Mouse (Mus musculus) hindbrain, embryonic 15.5 days (tissue): ENCODE data around the gene Vps13d. TPM values are rescaled to one million over a fixed set of nuclear protein-coding genes. Genes with fewer than 3 reads are reported as not detected.

ENCODE experiments used
- ATAC-seq: fragments of 200-750 bp; cut with Nextera tagmentation; 2 replicates; pipeline ENCODE4 v1.8.0; 2017; ENCODE audit warnings: low read depth, moderate number of reproducible peaks, moderate TSS enrichment; ENCODE audit not compliant: low FRiP score
- H3K27ac ChIP-seq: fragments of 300-500 bp; sonication (generic); replicated peaks from 2 replicates; pipeline ENCODE4 v1.5.1; 2015; ENCODE audit warnings: mild to moderate bottlenecking, inconsistent platforms
- H3K27me3 ChIP-seq: fragments of 300-500 bp; sonication (generic); 2 replicates; pipeline ENCODE4 v1.6.1; 2015; ENCODE audit warnings: control low read depth, inconsistent platforms
- H3K36me3 ChIP-seq: fragments of 300-500 bp; sonication (generic); 2 replicates; pipeline ENCODE4 v1.6.1; 2015; ENCODE audit warnings: control low read depth, inconsistent platforms
- H3K4me1 ChIP-seq: fragments of 300-500 bp; sonication (generic); replicated peaks from 2 replicates; pipeline ENCODE4 v1.6.1; 2015; ENCODE audit warnings: control low read depth, inconsistent platforms
- H3K4me2 ChIP-seq: fragments of 300-500 bp; sonication (generic); 2 replicates; pipeline ENCODE4 v1.6.1; 2015; ENCODE audit warnings: moderate library complexity, mild to moderate bottlenecking, inconsistent platforms
- H3K4me3 ChIP-seq: fragments of 300-500 bp; sonication (generic); 2 replicates; pipeline ENCODE4 v1.5.1; 2015; ENCODE audit warnings: mild to moderate bottlenecking, inconsistent platforms
- H3K9ac ChIP-seq: fragments of 300-500 bp; sonication (generic); 2 replicates; pipeline ENCODE4 v1.6.1; 2015; ENCODE audit warnings: inconsistent platforms
- H3K9me3 ChIP-seq: fragments of 300-500 bp; sonication (generic); 2 replicates; pipeline ENCODE4 v1.6.1; 2016; ENCODE audit warnings: control low read depth, inconsistent platforms
- WGBS: fragments of 180-500 bp; shearing (Covaris S2); methylation state at CpG from one replicate; pipeline ENCODE4 v1.1.7; 2015; 5-methylcytosine and 5-hydroxymethylcytosine counted together
- polyA plus RNA-seq: library from polyadenylated mRNA; unstranded; fragments of >200 nt; fragmentation: Nextera tagmentation; extraction: Ambion mirVana; gene quantifications from 2 replicates; pipeline ENCODE4 v1.2.1, GENCODE M21; 2015

Gene Vps13d
- polyA plus RNA-seq, 1 experiment from 2014 or later: 10.2 TPM

- Histone ChIP-seq H3K9me3 (no peaks in the 10 kb centered on the region), H3K36me3 (no peaks in the 10 kb centered on the region), H3K9ac (no peak overlapping the region), H3K4me1 (no peaks in the 10 kb centered on the region), H3K27me3 (no peaks in the 10 kb centered on the region), H3K4me2 (no peak overlapping the region), H3K4me3 (no peak overlapping the region), H3K27ac (no peak overlapping the region)
- no peak for ATAC-seq
- 77% methylated on average over 6 of the region's 6 CpGs for WGBS
Measured at GRCm38 (mm10) chr4:144969030-144969429, 225.8 kb downstream of the Vps13d start.

DNA sequence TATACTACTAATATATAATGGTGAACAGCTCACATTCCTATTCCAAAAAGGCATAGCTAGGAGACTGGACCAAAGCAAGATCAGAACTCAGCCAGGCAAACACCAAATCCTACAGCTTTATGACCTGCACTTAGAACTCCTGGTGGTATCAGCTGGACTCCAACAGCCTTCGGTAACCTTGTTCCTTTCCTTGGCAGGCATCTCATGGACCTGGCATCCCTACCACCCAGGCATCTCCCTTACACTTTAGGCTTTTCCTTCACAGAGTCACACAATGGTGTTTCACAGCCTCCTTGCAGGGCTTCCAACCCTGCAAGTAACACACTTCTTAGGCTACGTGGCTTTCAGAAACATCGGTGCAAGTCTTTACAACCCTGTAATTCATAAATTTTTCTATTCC, 226.4 kb downstream of the Vps13d start:
- no peak overlapping the region for H3K4me2 ChIP-seq
- H3K4me3 ChIP-seq: no peak overlapping the region
- no peak overlapping the region for H3K27ac ChIP-seq
- H3K27me3 ChIP-seq: no peaks in the 10 kb centered on the region
- H3K4me1 ChIP-seq: no peaks in the 10 kb centered on the region
- no peaks in the 10 kb centered on the region for H3K36me3 ChIP-seq
- H3K9me3 ChIP-seq: no peaks in the 10 kb centered on the region
- 89% methylated on average over 3 of the region's 3 CpGs for WGBS
- no peak overlapping the region for H3K9ac ChIP-seq
- ATAC-seq: no peak

DNA sequence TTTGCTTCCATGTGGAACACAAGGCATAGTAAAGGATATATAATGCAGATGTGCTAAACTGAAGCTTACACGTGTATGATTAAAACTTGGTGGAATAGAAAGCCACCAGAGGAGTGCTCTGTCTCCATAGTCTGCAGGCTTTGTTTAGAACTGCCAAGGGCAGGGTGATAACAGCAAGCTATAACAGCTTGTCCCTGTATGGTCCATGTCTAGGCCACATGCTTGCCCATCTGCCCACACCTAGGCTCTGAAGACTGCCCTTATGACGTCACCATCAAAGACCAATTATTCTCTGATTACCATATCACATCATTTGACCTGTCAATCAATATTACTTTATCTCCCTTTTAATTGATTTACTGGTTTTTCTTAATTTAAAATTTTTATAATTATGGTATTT, 229.6 kb downstream of the Vps13d start:
- no peaks in the 10 kb centered on the region for H3K9me3 ChIP-seq
- H3K27me3 ChIP-seq: no peaks in the 10 kb centered on the region
- H3K4me1 ChIP-seq: no peaks in the 10 kb centered on the region
- H3K9ac ChIP-seq: no peak overlapping the region
- ATAC-seq: no peak
- no peak overlapping the region for H3K4me2 ChIP-seq
- H3K36me3 ChIP-seq: no peaks in the 10 kb centered on the region
- no peak overlapping the region for H3K4me3 ChIP-seq
- 77% methylated on average over 2 of the region's 2 CpGs for WGBS
- no peak overlapping the region for H3K27ac ChIP-seq

- H3K4me2 ChIP-seq: no peak overlapping the region
- H3K4me3 ChIP-seq: no peak overlapping the region
- no peak overlapping the region for H3K9ac ChIP-seq
- H3K36me3 ChIP-seq: no peaks in the 10 kb centered on the region
- no peak for ATAC-seq
- H3K27ac ChIP-seq: no peak overlapping the region
- H3K4me1 ChIP-seq: no peaks in the 10 kb centered on the region
- WGBS: 79% methylated on average over 3 of the region's 3 CpGs
- no peaks in the 10 kb centered on the region for H3K9me3 ChIP-seq
- H3K27me3 ChIP-seq: no peaks in the 10 kb centered on the region
Measured at GRCm38 (mm10) chr4:144961696-144962095, 233.1 kb downstream of the Vps13d start.

DNA sequence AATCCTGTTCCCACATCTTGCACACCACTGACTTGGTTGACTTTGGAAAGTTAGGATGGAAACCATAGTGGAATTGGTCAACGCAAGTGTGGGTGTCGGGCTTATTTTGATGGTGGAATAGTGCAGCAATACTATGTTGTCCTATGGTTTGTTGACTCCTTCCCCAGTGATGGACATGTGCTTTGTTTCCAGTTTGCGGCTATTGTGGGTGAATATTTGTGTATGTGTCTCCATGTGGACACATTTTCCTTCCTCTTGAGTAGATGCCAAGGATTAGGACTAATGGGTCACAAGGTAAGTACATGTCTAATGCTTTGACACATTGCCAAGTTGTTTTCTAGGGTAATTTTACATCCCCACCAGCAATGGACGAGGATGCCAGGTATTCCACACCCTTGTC, 233.6 kb downstream of the Vps13d start:
- ATAC-seq: no peak
- H3K9ac ChIP-seq: no peak overlapping the region
- 88% methylated on average over 4 of the region's 4 CpGs for WGBS
- no peak overlapping the region for H3K4me2 ChIP-seq
- H3K4me1 ChIP-seq: no peaks in the 10 kb centered on the region
- H3K27ac ChIP-seq: no peak overlapping the region
- no peaks in the 10 kb centered on the region for H3K36me3 ChIP-seq
- no peaks in the 10 kb centered on the region for H3K9me3 ChIP-seq
- H3K4me3 ChIP-seq: no peak overlapping the region
- H3K27me3 ChIP-seq: no peaks in the 10 kb centered on the region

GRCm38 (mm10) chr4:144960188-144960904, 234.5 kb downstream of the Vps13d start:
- Histone ChIP-seq H3K36me3 (no peaks in the 10 kb centered on the region), H3K4me1 (no peaks in the 10 kb centered on the region), H3K27me3 (no peaks in the 10 kb centered on the region), H3K4me3 (no peak overlapping the region), H3K4me2 (no peak overlapping the region), H3K27ac (no peak overlapping the region), H3K9ac (no peak overlapping the region), H3K9me3 (no peaks in the 10 kb centered on the region)
- no peak for ATAC-seq
- 64% methylated on average over 8 of the region's 8 CpGs for WGBS

DNA sequence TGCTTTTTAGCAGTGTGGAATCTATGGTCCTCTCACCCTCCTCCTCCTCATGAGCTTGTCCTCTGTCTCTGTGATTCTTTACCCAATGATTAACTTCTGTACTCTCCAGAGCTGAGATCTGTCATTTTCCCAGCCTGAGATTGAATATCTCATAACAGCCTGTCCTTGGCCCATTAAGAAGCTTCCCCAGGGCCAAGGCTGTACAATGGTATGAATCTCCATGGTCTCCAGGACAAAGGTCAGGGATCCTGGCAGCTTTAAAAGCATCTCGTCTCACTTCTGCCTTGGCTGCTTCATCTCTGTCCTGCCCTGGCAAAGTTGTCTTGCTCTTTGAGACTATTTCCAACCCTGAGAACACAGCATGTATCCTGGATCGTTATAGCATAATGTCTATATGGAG, 237.1 kb downstream of the Vps13d start:
- Histone ChIP-seq H3K36me3 (no peaks in the 10 kb centered on the region), H3K4me2 (no peak overlapping the region), H3K27me3 (no peaks in the 10 kb centered on the region), H3K9me3 (no peaks in the 10 kb centered on the region), H3K9ac (no peak overlapping the region), H3K4me1 (no peaks in the 10 kb centered on the region), H3K4me3 (no peak overlapping the region), H3K27ac (no peak overlapping the region)
- 65% methylated on average over 2 of the region's 2 CpGs for WGBS
- no peak for ATAC-seq

DNA sequence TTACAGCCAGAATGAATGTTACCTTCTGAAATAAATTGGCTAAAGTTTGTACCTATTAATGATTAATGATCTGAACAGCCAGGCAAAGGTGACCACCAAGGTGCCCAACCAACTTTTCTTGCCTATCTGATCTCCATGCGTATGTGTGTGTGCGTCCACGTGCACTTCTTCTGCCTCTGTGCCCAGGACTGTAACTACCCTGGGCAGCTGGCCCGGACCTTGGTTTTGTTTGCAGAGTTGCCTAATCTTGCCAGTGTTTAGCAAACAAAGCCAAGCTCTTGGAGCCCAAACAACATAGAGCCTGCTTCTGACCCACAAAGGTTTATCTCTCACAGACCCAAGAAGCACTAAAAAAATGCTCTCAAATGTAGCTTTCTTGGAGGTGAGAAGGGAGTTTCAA, 237.6 kb downstream of the Vps13d start:
- Histone ChIP-seq H3K4me1 (no peaks in the 10 kb centered on the region), H3K27ac (no peak overlapping the region), H3K4me3 (no peak overlapping the region), H3K4me2 (no peak overlapping the region), H3K27me3 (no peaks in the 10 kb centered on the region), H3K36me3 (no peaks in the 10 kb centered on the region), H3K9ac (no peak overlapping the region), H3K9me3 (no peaks in the 10 kb centered on the region)
- no peak for ATAC-seq
- 83% methylated on average over 4 of the region's 4 CpGs for WGBS

DNA sequence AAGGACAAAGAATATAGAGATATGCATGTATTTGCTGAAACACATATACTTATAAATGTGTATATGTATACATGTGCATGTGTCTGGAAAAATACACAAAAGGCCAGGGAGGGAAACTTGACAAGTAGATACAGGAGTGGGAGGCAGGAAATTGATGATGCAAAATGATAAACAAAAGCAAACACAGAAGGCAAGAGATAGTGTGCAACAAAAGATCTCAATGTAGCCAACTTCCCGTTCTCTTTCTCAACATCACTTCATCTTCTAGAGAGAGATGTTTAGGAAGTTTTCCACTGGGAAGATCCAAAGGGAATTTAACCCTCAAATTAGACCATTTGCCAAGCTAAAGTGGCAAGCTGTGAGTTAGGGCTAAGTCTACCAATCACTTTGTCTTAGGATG, 238.5 kb downstream of the Vps13d start:
- H3K9ac ChIP-seq: no peak overlapping the region
- H3K9me3 ChIP-seq: no peaks in the 10 kb centered on the region
- H3K4me3 ChIP-seq: no peak overlapping the region
- no peaks in the 10 kb centered on the region for H3K4me1 ChIP-seq
- no peaks in the 10 kb centered on the region for H3K36me3 ChIP-seq
- no peak overlapping the region for H3K4me2 ChIP-seq
- 80% methylated on average over 1 of the region's 1 CpGs for WGBS
- no peak for ATAC-seq
- H3K27ac ChIP-seq: no peak overlapping the region
- H3K27me3 ChIP-seq: no peaks in the 10 kb centered on the region

DNA sequence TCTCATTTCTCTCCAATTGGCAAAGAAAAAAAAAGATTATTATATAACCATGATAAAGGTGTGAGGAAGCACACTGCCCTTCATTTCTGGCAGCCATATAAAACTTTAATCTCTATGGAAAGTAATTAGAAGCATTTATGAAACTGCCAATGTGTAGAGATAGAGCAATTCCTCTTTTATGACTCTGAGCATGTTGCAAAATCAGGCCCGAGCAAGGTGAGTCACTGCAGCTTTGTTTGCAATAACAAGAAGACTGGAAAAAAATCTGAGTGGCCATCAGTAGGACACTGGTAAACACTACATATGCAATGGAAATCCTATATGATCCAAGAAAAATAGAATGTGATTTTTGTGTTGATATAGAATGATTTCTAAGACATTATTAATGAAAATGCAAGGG, 238.9 kb downstream of the Vps13d start:
- Histone ChIP-seq H3K4me3 (no peak overlapping the region), H3K27ac (no peak overlapping the region), H3K9me3 (no peaks in the 10 kb centered on the region), H3K4me1 (no peaks in the 10 kb centered on the region), H3K36me3 (no peaks in the 10 kb centered on the region), H3K9ac (no peak overlapping the region), H3K27me3 (no peaks in the 10 kb centered on the region), H3K4me2 (no peak overlapping the region)
- no peak for ATAC-seq
- 94% methylated on average over 1 of the region's 1 CpGs for WGBS

GRCm38 (mm10) chr4:144953421-144953820, 241.4 kb downstream of the Vps13d start:
- no peak overlapping the region for H3K4me2 ChIP-seq
- no peak overlapping the region for H3K9ac ChIP-seq
- no peaks in the 10 kb centered on the region for H3K27me3 ChIP-seq
- H3K36me3 ChIP-seq: no peaks in the 10 kb centered on the region
- 94% methylated on average over 1 of the region's 1 CpGs for WGBS
- peaks cover 10% of the 10 kb centered on the region for H3K4me1 ChIP-seq
- no peak overlapping the region for H3K27ac ChIP-seq
- H3K9me3 ChIP-seq: no peaks in the 10 kb centered on the region
- no peak for ATAC-seq
- no peak overlapping the region for H3K4me3 ChIP-seq

GRCm38 (mm10) chr4:144951859-144952258, 242.9 kb downstream of the Vps13d start:
- ATAC-seq: no peak
- Histone ChIP-seq H3K9ac (no peak overlapping the region), H3K4me2 (no peak overlapping the region), H3K4me3 (no peak overlapping the region), H3K27ac (no peak overlapping the region), H3K4me1 (peaks cover 10% of the 10 kb centered on the region), H3K9me3 (no peaks in the 10 kb centered on the region), H3K36me3 (no peaks in the 10 kb centered on the region), H3K27me3 (no peaks in the 10 kb centered on the region)
- WGBS: 80% methylated on average over 7 of the region's 7 CpGs

- H3K27ac ChIP-seq: no peak overlapping the region
- 95% methylated on average over 3 of the region's 3 CpGs for WGBS
- no peak overlapping the region for H3K4me2 ChIP-seq
- no peak for ATAC-seq
- H3K4me3 ChIP-seq: no peak overlapping the region
- no peak overlapping the region for H3K9ac ChIP-seq
- peaks cover 10% of the 10 kb centered on the region for H3K4me1 ChIP-seq
- H3K9me3 ChIP-seq: no peaks in the 10 kb centered on the region
- H3K27me3 ChIP-seq: no peaks in the 10 kb centered on the region
- no peaks in the 10 kb centered on the region for H3K36me3 ChIP-seq
Measured at GRCm38 (mm10) chr4:144950883-144951282, 243.9 kb downstream of the Vps13d start.
